Mouse (Mus musculus): Measurements from ENCODE around the gene Crk.

- TF ChIP-seq POLR2A (IDR thresholded peaks at IDR 0.05; ENCODE audit: borderline replicate concordance, control insufficient read depth, low read depth, low read length), result no peak
- TF ChIP-seq CTCF (IDR thresholded peaks at IDR 0.05; ENCODE audit: control insufficient read depth, insufficient read depth, low read length), result no peak
These were observed 62.6 kb downstream of the Crk start for GRCm38 (mm10) chr11:75741615-75742014.

All from bone marrow, adult 2 months (tissue).